Mouse (Mus musculus): ENCODE measurements around the gene 1700011M02Rik.
"Not testable (repeated sequence)": the region's sequence is repeated elsewhere in the genome, so short reads cannot be mapped to it uniquely, and the experiment has no call there.

The 1700011M02Rik gene

DNA sequence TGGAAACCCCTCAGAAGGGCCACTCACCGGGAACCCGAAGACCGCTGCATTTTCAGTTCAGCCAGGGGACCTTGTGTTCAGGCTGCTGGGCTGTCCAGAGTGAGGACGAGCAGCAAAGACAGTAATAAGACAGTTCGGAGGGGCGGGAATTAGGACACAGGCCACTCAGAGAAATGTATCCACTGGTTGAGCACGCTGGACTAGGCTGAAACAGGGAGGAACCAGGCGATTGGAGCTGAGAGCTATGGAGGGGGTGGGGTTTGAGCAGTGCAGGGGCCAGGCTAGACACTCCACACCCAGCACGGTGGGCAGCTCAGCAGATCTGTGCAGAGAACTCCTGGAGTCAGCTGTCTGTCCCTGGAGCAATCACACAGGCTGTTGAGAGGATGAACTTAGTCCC lies at the start of gene 1700011M02Rik, which contains the start of gene Dmrtc1a:
Gene 1700011M02Rik, plus strand, starts transcription at position 319 of the 400 bp plus-strand sequence.
Gene Dmrtc1a, minus strand, starts transcription at position 101 of the 400 bp plus-strand sequence.
- not testable (repeated sequence) for DNase-seq

DNA sequence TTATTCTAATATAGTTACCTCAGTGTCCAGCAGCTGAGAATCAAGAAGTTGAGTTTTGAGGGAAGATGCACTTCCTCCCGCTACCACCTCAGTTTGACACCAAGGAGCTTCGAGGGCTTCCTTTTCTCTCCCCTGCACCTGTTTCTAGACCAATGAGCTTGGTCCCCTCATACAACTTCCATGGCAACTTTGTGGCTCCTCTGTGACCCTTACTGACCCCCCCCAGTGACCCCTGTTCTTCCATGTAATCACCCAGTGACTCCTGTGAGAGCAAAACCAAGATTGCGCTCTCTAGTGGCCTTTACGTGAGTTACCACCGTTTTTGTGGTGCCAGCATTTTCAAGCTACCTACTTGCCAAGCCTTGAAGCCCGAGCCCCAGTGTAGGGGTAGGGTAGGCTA lies 40.8 kb upstream of the 1700011M02Rik start, which contains the start of gene 1700031F05Rik:
Gene 1700031F05Rik, minus strand, starts transcription at position 101 of the 400 bp plus-strand sequence.
- no peak for DNase-seq

DNA sequence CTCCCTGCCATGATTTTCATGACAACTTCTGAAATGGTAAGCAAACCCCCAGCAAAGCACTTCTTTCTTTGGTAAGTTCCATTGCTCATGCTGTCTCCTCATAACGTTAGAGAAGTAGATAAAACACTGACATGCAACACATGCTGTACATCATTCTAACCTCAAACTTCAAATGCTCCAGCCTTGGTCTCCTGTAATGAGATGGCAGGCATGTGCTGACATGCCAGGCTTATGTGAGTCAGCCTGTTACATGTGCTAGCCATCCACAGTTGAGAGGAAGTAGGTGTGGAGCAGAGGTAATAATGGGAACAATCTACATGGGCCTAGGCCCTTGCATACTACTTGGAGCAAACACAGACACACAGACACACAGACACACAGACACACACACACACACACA lies 6.1 kb downstream of the 1700011M02Rik start:
- not testable (repeated sequence) for DNase-seq

DNA sequence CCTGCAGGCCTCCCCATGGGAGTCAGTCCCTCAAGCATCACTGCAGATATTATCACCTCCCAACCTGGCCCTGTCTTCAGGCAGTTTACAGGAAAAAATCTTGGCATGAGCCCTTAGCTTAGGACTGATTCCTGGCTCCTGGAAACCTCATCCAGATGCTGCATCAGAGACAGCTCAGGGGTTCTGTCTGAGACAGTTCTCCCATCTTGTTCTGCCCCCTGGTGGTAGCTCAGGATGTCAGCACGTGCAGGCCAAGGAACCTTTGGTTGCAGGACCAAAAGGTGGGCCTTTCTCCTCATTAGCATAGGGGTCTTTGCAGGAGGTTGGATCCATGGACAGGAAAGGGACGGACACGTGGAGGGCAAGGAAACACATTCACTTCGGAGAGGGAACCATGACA lies 18.0 kb downstream of the 1700011M02Rik start:
- not testable (repeated sequence) for DNase-seq

DNA sequence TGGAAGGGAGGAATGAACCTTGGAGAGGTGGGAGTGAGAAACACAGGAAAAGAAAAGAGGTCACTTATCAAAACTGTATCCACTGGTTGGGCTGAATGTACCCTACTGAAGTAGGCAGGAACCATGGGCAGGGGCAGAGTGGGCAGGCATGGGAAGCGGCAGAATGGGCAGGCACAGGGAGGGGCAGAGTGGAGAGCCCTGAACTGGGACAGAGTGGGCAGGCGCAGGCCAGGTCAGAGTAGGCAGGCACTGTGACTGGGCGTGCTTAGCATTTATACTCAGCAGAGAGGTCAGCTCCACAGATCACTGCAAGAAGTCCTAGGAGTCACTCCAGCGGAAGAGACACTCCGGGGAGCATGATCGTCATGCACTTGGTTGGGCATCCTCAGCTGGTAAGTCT lies 19.4 kb downstream of the 1700011M02Rik start, which contains the start of gene 1700018G05Rik:
Gene 1700018G05Rik, plus strand, starts transcription at position 301 of the 400 bp plus-strand sequence.
- not testable (repeated sequence) for DNase-seq

DNA sequence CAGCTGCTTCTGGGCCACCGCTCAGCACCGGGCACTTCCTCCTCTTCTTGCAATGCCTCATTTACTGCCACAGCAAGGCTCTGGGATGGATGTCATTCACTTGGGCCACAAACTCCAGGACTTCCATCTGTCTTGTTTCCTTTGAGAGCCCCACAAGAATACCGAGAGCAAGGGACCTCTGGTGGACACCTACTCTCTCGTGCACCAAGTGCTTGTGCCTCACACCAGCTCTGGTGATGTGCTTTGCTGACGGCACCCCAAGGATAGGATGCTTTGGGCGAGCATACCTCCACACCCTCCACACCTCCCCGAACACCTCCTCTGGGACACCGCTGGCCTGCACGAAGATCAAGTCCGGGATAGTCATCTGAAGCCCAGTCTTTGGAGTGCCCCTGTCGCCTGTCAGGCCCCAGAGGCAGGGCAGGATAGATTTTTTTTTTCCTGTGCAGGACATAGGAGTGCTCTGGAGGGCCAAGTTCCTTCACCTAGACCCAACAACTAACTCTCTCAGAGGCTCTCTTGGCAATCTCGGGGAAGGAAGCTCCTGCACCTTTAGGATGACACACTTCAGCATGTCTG lies 24.4 kb downstream of the 1700011M02Rik start:
- no peak for DNase-seq

DNA sequence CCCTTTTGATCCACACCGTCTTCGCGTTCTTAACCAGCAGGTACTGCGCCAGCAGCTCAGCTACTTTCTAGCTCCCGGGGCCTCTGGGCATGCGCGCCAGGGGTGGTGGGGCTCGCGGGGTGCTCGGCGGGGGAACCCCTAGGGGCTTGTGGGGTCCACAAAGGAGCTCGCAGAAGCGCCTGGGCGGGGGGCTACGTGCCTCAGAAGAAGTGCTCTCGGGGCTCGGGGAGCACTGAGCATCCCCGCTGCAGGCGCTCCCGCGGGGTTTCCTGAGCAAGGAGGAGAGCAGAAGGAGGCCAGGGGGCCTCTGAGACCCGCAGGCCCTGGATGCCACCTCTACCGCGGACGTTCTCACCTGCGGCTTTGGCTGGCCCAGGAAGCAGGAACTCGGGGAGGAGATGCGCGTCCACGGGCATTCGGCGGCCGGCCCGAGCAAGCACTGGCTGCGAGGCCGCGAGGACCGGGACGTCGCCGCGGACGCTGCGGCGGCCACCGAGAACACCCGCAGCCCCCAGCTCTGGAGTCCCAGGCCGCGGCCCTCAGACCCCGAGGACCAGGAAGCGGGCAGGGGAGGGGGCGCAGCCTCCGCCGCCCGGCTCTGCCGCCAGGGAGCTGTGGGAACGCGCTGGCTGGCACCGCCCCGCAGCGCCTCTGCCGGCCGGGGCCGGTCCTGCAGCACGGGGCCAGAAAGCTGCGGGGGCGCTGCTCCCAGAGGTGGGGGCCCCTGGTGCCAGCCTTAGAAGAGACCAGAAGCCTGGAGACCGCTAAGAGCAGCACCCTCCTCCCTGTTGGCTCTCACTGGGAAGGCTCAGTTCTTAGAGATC lies 25.1 kb downstream of the 1700011M02Rik start:
- DNase-seq: no peak

DNA sequence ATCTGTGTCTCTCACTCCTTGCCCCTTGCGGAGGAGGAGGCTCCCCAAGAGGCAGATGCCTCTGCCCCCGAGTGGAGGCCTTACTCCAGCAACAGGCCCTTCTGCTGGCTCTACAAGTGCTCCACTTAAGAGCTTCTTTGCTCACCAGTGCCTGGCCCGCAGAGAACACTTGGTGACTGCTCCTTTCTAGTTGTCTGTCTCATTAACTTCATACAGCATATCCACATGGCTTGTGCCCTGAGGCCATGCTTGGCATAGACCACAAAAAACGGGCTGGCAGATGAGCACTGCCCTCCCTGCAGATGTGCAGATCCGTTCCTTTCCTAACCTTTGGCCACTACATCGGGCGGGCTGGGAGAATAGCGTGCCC lies 25.7 kb downstream of the 1700011M02Rik start:
- no peak for DNase-seq

DNA sequence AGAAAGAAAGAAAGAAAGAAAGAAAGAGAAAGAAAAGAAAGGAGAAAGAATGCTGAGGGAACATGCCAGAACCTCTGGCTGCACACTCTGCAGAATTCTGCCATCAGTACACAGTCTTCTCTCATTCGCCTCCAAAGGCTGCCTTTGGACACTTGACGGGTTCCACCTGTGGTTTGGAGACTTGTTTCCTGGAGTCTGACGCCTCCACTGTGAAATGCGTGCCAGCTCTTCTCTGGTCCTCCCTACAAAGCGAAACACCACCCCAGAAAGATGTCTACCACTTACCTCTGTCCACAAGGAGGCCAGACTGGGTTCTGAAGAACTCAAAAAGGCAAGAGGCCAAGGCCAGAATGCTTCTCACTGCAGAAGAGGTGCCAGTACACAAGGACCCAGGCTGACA lies 28.0 kb downstream of the 1700011M02Rik start:
- DNase-seq: no peak

DNA sequence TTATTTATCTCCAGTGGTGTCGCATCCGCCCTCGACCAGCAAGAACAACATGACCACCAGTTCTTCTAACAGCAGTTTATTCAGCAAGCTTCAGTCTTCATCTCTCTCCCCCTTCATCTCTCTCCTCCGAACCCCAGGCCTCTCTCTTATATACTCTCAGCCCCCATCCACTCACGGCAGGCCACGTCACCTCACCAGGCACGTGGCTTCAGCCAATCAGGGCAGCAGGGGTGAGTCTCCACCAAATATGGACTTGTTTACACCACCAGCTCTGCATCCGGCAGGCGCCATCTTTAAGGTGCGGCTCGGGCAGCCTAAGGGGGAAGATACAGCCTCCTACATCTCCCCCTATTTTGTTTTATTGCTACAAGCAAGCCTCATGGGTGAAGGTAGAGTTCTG lies 41.4 kb downstream of the 1700011M02Rik start:
- DNase-seq: not testable (repeated sequence)

DNA sequence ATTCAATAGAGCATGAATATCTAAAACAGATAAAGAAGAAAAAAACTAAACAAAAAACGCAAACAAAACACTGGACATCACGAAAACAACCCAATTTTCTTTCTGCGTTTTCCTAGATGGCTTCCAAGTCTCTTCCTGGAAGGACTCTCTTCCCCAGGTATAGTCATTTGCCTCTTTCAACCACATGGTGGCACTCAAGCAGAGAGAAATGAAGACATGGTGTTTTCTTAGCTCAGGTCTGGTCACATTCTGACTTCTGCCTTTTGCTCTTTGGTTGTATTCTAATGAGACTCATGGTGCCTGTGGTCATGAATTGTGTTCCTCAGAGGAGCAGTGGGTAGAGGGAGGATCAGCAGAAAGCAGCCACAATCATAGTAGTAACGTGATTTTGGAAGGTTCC lies 50.2 kb downstream of the 1700011M02Rik start:
- DNase-seq: no peak

Measured in kidney, adult 11 months (tissue).